Mouse (Mus musculus) midbrain, embryonic 12.5 days (tissue): ENCODE results near the gene Cyp2c38. TPM values are rescaled to one million over a fixed set of nuclear protein-coding genes. Genes with fewer than 3 reads are reported as not detected.
"Not testable (repeated sequence)": the region's sequence is repeated elsewhere in the genome, so short reads cannot be mapped to it uniquely, and the experiment has no call there.

ENCODE experiments used
- ATAC-seq: fragments of 200-750 bp; cut with Nextera tagmentation; 2 replicates; pipeline ENCODE4 v1.8.0; 2017; ENCODE audit warnings: low read depth, moderate TSS enrichment, moderate library complexity; ENCODE audit not compliant: low FRiP score
- H3K27ac ChIP-seq: fragments of 300-500 bp; sonication (generic); replicated peaks from 2 replicates; pipeline ENCODE4 v1.5.1; 2016; ENCODE audit warnings: mild to moderate bottlenecking
- H3K27me3 ChIP-seq: fragments of 300-500 bp; sonication (generic); 2 replicates; pipeline ENCODE4 v1.6.1; 2016; ENCODE audit warnings: mild to moderate bottlenecking
- H3K36me3 ChIP-seq: fragments of 300-500 bp; sonication (generic); 2 replicates; pipeline ENCODE4 v1.6.1; 2016
- H3K4me1 ChIP-seq: fragments of 300-500 bp; sonication (generic); 2 replicates; pipeline ENCODE4 v1.6.1; 2016
- H3K4me2 ChIP-seq: fragments of 300-500 bp; sonication (generic); replicated peaks from 2 replicates; pipeline ENCODE4 v1.6.1; 2016; ENCODE audit warnings: mild to moderate bottlenecking, moderate library complexity
- H3K4me3 ChIP-seq: fragments of 300-500 bp; sonication (generic); 2 replicates; pipeline ENCODE4 v1.5.1; 2016; ENCODE audit warnings: mild to moderate bottlenecking
- H3K9ac ChIP-seq: fragments of 300-500 bp; sonication (generic); replicated peaks from 2 replicates; pipeline ENCODE4 v1.6.1; 2016; ENCODE audit warnings: mild to moderate bottlenecking, moderate library complexity
- H3K9me3 ChIP-seq: fragments of 300-500 bp; sonication (generic); 2 replicates; pipeline ENCODE4 v1.6.1; 2016; ENCODE audit warnings: mild to moderate bottlenecking
- WGBS: fragments of 180-500 bp; shearing (Covaris S2); methylation state at CpG from one replicate; pipeline ENCODE4 v1.1.7; 2016; 5-methylcytosine and 5-hydroxymethylcytosine counted together
- polyA plus RNA-seq: library from polyadenylated mRNA; unstranded; fragments of >200 nt; fragmentation: Nextera tagmentation; extraction: Ambion mirVana; gene quantifications from 2 replicates; pipeline ENCODE4 v1.2.1, GENCODE M21; 2016

Cyp2c38 gene
- not detected in 2 replicates for polyA plus RNA-seq

DNA sequence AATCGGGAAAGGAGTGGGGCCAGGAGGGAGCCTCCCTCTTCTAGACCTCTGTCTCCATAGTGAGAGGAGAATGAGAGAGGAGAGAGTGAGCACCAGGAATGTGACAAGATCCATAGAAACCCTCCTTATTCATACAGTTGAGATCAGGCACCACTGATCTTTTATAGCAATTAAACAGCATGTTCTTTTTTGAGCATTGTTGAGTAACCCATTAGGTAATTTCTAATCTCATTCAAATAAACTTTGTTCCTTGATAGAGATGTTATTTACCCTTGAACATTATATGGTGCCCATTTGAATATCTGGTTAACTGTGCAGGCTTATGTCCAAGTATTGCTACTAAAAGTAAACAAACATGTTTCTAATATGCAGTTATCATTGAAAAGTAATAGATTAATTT lies at the start of gene Cyp2c38:
TSS of gene Cyp2c38 (minus strand) at position 135 of the 400 bp plus-strand sequence.
- WGBS, result 87% methylated on average over 1 of the region's 1 CpGs
- Histone ChIP-seq H3K9ac (no peak within 1 kb of the TSS), H3K4me3 (no peak within 1 kb of the TSS), H3K27ac (no peak within 1 kb of the TSS), H3K36me3 (no peaks in the 10 kb centered on the region), H3K4me1 (no peaks in the 10 kb centered on the region), H3K27me3 (no peaks in the 10 kb centered on the region), H3K4me2 (no peak within 1 kb of the TSS), H3K9me3 (peaks cover 13% of the 10 kb centered on the region; the same call in 1 of the 2 replicates)
- no peak for ATAC-seq

DNA sequence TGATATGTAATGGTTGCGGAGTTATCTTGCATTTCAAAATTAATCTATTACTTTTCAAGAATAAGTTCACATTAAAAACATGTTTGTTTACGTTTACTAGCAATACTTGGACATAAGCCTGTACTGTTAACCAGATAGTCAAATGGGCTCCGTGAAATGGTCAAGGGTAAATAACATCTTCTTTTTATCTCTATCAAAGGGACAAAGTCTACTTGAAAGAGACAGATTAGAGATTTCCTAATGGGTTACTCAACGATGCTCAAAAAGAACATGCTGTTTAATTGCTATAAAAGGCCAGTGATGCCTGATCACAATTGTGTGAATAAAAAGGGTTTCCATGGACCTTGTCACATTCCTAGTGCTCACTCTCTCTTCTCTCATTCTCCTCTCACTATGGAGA lies 47.7 kb upstream of the Cyp2c38 start, which contains the start of gene Cyp2c39:
TSS of gene Cyp2c39 (plus strand) at position 329 of the 400 bp plus-strand sequence.
- no peak within 1 kb of the TSS for H3K4me3 ChIP-seq
- H3K36me3 ChIP-seq, result no peaks in the 10 kb centered on the region
- H3K9me3 ChIP-seq, result peaks cover 5% of the 10 kb centered on the region; the same call in 1 of the 2 replicates
- no peak within 1 kb of the TSS for H3K27ac ChIP-seq
- no peak within 1 kb of the TSS for H3K9ac ChIP-seq
- 78% methylated on average over 4 of the region's 4 CpGs for WGBS
- no peaks in the 10 kb centered on the region for H3K27me3 ChIP-seq
- no peak for ATAC-seq
- no peak within 1 kb of the TSS for H3K4me2 ChIP-seq
- H3K4me1 ChIP-seq, result no peaks in the 10 kb centered on the region

DNA sequence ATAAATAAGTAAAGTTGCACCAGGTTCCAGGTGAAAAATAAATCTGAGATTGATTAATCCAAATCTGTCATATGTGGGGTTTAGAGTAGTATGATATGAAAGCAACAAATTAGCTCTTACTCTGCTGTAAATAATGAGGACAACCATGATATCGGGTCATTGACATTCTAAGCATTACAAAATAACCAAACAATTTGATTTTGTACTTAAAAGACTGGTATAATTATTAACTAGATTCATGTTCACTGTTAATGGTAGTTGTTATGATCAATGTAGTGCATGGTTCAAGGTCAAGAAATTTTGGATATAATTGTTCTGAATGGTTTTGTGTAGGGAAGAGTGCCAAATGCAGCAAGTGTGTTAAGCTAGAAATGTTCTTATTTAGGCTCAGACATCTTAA lies 46.7 kb upstream of the Cyp2c38 start:
- H3K9me3 ChIP-seq, result peaks cover 5% of the 10 kb centered on the region; the same call in 1 of the 2 replicates
- H3K9ac ChIP-seq, result no peak overlapping the region
- H3K27ac ChIP-seq, result no peak overlapping the region
- H3K36me3 ChIP-seq, result no peaks in the 10 kb centered on the region
- WGBS, result 87% methylated on average over 1 of the region's 1 CpGs
- no peaks in the 10 kb centered on the region for H3K27me3 ChIP-seq
- H3K4me3 ChIP-seq, result no peak overlapping the region
- H3K4me1 ChIP-seq, result no peaks in the 10 kb centered on the region
- no peak overlapping the region for H3K4me2 ChIP-seq
- ATAC-seq, result no peak

DNA sequence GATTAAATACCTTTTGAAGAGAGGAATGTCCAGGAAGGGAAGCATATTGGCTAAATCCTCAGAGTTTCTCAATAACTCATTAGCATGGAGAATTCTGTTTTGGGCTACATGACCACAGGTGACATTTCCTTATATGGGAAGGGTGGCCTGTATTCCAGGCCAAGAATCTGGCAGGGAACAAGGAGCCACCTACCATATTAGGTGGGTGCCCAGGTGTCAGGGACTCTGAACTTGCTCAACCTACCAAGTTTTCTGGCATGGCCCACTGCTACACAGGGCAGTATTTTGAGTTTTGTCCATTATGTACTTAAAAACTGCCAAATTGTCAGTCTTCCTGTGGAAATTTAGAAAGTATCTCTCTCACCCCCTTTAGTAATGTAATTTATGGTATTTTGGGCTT lies 43.5 kb upstream of the Cyp2c38 start:
- H3K36me3 ChIP-seq, result no peaks in the 10 kb centered on the region
- ATAC-seq, result no peak
- no peaks in the 10 kb centered on the region for H3K4me1 ChIP-seq
- no peak overlapping the region for H3K27ac ChIP-seq
- no peak overlapping the region for H3K4me2 ChIP-seq
- H3K9ac ChIP-seq, result no peak overlapping the region
- H3K9me3 ChIP-seq, result peaks cover 12% of the 10 kb centered on the region; the same call in 1 of the 2 replicates
- H3K4me3 ChIP-seq, result no peak overlapping the region
- H3K27me3 ChIP-seq, result no peaks in the 10 kb centered on the region

DNA sequence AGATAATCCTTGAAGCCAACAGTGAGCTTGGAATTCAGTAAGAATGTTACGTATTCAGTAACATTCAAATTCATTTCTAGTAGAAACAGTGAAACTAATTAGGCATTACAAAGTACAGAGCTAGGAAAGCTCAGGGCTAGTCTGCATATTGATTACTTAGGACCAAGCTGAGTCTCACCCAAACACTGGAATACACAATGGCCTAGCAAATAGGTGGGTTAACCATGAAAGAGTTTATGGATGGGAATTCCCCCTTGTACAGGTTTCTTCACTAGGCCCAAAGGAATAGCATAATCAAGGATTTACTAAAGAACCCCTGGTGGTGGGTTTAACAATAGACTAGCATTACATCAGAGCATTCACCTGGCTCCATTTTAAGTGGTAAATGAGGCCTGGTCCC lies 21.1 kb upstream of the Cyp2c38 start:
- H3K27me3 ChIP-seq, H3K9ac ChIP-seq, H3K36me3 ChIP-seq, H3K27ac ChIP-seq, H3K4me3 ChIP-seq, H3K4me2 ChIP-seq, H3K4me1 ChIP-seq, ATAC-seq: not testable (repeated sequence)
- 91% methylated on average over 1 of the region's 1 CpGs for WGBS
- H3K9me3 ChIP-seq, result peaks cover 31% of the 10 kb centered on the region

DNA sequence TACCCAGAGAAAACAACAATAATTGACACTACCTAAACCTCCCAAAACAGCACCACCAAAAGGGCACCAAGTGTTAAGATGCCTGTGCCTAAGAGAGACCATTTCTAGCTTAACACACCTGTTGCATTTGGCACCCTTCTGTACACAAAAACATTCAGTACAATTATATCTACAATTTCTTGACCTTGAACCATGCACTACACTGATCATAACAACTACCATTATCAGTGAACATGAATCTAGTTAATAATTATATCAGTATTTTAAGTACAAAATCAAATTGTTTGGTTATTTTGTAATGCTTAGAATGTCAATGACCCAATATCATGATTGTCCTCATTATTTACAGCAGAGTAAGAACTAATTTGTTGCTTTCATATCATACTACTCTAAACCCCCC lies 1.0 kb upstream of the Cyp2c38 start:
- Histone ChIP-seq H3K36me3 (no peaks in the 10 kb centered on the region), H3K4me1 (no peaks in the 10 kb centered on the region), H3K4me2 (no peak overlapping the region), H3K27me3 (no peaks in the 10 kb centered on the region), H3K9me3 (peaks cover 10% of the 10 kb centered on the region; the same call in 1 of the 2 replicates), H3K27ac (no peak overlapping the region), H3K9ac (no peak overlapping the region), H3K4me3 (no peak overlapping the region)
- ATAC-seq, result no peak

Other genes with a start within 250 kb of the Cyp2c38 start
- not detected in 2 replicates for gene Cyp2c29, start 193.7 kb downstream of the Cyp2c38 start, polyA plus RNA-seq
- not detected in 2 replicates for gene Cyp2c39, start 47.8 kb upstream of the Cyp2c38 start, polyA plus RNA-seq
- gene Cyp2c67, start 186.0 kb upstream of the Cyp2c38 start, polyA plus RNA-seq, result not detected in 2 replicates